Mouse (Mus musculus): ENCODE measurements around the gene Ccdc174. TPM values are rescaled to one million over a fixed set of nuclear protein-coding genes. Genes with fewer than 3 reads are reported as not detected.

The Ccdc174 gene
- polyA plus RNA-seq, 1 experiment from 2014 or later: 38.3 TPM

Other genes starting within 250 kb of the Ccdc174 start
- 55.5 and 59.2 TPM in 2 replicates for gene Slc6a6, start 194.0 kb upstream of the Ccdc174 start, polyA plus RNA-seq (2016; fragmentation: Nextera tagmentation; extraction: Ambion mirVana)
- 0.14 and 0.29 TPM in 2 replicates for gene Grip2, start 50.8 kb upstream of the Ccdc174 start, polyA plus RNA-seq (2016; fragmentation: Nextera tagmentation; extraction: Ambion mirVana)
- gene 4930590J08Rik, start 24.8 kb downstream of the Ccdc174 start, polyA plus RNA-seq (2016; fragmentation: Nextera tagmentation; extraction: Ambion mirVana): 0.47 and 0.51 TPM in 2 replicates
- 6.2 and 7.1 TPM in 2 replicates for gene Fgd5, start 100.8 kb downstream of the Ccdc174 start, polyA plus RNA-seq (2016; fragmentation: Nextera tagmentation; extraction: Ambion mirVana)
- gene Nr2c2, start 213.3 kb downstream of the Ccdc174 start, polyA plus RNA-seq (2016; fragmentation: Nextera tagmentation; extraction: Ambion mirVana): 22.5 and 23.0 TPM in 2 replicates

Measured in embryonic facial prominence, embryonic 10.5 days (tissue).